Mouse (Mus musculus) stomach, postnatal 0 days (tissue): ENCODE measurements at regions not wholly inside any gene's neighbourhood (a gene's known extent, or its start where the extent isn't known, plus 50 kb on each side); places are given as distances from the start of the nearest gene placed in this dataset.
A peak's percentile ranks its signal among the peaks of the same experiment; 100 is the strongest.
"Not testable (repeated sequence)": the region's sequence is repeated elsewhere in the genome, so short reads cannot be mapped to it uniquely, and the experiment has no call there.

Experiments
- ATAC-seq: fragments of 200-750 bp; cut with Nextera tagmentation; 2 replicates; pipeline ENCODE4 v1.8.0; 2017; ENCODE audit not compliant: low FRiP score, low TSS enrichment
- DNase-seq: peaks from one replicate; pipeline ENCODE4 v3.0.0-alpha.2; 2016; ENCODE audit warnings: low spot score
- H3K27ac ChIP-seq: fragments of 300-500 bp; sonication (generic); replicated peaks from 2 replicates; pipeline ENCODE4 v1.5.1; 2014; ENCODE audit warnings: mild to moderate bottlenecking, control low read depth
- H3K27me3 ChIP-seq: fragments of 300-500 bp; sonication (generic); 2 replicates; pipeline ENCODE4 v1.6.1; 2014; ENCODE audit warnings: low read length; ENCODE audit not compliant: control insufficient read depth, insufficient read depth
- H3K36me3 ChIP-seq: fragments of 300-500 bp; sonication (generic); 2 replicates; pipeline ENCODE4 v1.6.1; 2014; ENCODE audit warnings: low read length, mixed read lengths; ENCODE audit not compliant: control insufficient read depth, insufficient read depth
- H3K4me1 ChIP-seq: fragments of 300-500 bp; sonication (generic); replicated peaks from 2 replicates; pipeline ENCODE4 v1.6.1; 2014; ENCODE audit warnings: antibody characterized with exemption; ENCODE audit not compliant: control insufficient read depth, insufficient read depth
- H3K4me2 ChIP-seq: fragments of 300-500 bp; sonication (generic); replicated peaks from 2 replicates; pipeline ENCODE4 v1.6.1; 2014; ENCODE audit warnings: low read depth, mild to moderate bottlenecking, control low read depth, moderate library complexity
- H3K4me3 ChIP-seq: fragments of 300-500 bp; sonication (generic); 2 replicates; pipeline ENCODE4 v1.5.1; 2014; ENCODE audit warnings: low read depth, low read length, control low read depth
- H3K9ac ChIP-seq: fragments of 300-500 bp; sonication (generic); 2 replicates; pipeline ENCODE4 v1.6.1; 2014; ENCODE audit warnings: mild to moderate bottlenecking, low read length, control low read depth, mixed read lengths
- H3K9me3 ChIP-seq: fragments of 300-500 bp; sonication (generic); 2 replicates; pipeline ENCODE4 v1.6.1; 2016; ENCODE audit warnings: low read length; ENCODE audit not compliant: control insufficient read depth
- CTCF ChIP-seq: IDR thresholded peaks from 2 replicates; pipeline ENCODE4 v1.5.1; 2016; ENCODE audit warnings: antibody characterized with exemption, low read depth, mild to moderate bottlenecking, moderate library complexity
- EP300 ChIP-seq: optimal IDR thresholded peaks from 2 replicates; pipeline ENCODE3; 2016; ENCODE audit warnings: antibody characterized with exemption
- WGBS: fragments of 180-500 bp; shearing (Covaris S2); extraction: QIAGEN DNeasy Blood & Tissue Kit; methylation state at CpG from one replicate; pipeline ENCODE4 v1.1.7; 2014; 5-methylcytosine and 5-hydroxymethylcytosine counted together

DNA sequence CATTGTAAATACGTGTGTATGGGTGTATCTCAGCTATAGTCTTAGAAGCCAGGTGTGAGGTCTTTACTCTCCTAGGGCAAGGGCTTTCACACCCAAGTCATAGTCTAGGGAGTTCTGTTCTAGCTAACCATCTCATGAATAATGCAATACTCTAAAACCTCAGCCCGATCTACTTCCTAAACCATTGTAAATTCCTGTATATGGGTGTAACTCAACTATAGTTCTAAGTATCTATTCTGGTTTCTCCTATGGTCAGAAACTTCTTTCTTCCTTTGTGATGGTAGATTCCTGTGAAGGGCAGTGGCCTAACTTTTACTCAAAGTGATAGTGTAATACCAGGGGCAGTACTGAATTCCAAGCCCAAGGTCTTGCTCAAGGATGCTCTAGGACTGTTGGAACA lies 58.7 kb upstream of the Srd5a3 start:
- H3K4me2 ChIP-seq = not testable (repeated sequence)

GRCm38 (mm10) chr5:76080429-76080828 lies 59.6 kb upstream of the Srd5a3 start:
- Histone ChIP-seq H3K36me3 (no peaks in the 10 kb centered on the region), H3K4me1 (no peaks in the 10 kb centered on the region), H3K4me3 (no peak overlapping the region), H3K9me3 (no peaks in the 10 kb centered on the region), H3K27me3 (no peaks in the 10 kb centered on the region), H3K9ac (no peak overlapping the region), H3K27ac (no peak overlapping the region), H3K4me2 (no peak overlapping the region)
- TF ChIP-seq CTCF (no peak), EP300 (no peak)
- DNase-seq (no peak), ATAC-seq (no peak)
- WGBS = 83% methylated on average over 8 of the region's 8 CpGs

More for the DNA sequence above, 58.7 kb upstream of the Srd5a3 start:
- H3K9ac ChIP-seq, H3K27me3 ChIP-seq, H3K27ac ChIP-seq, H3K4me3 ChIP-seq, H3K36me3 ChIP-seq, H3K4me1 ChIP-seq, H3K9me3 ChIP-seq, ATAC-seq, DNase-seq: not testable (repeated sequence)
- WGBS = 79% methylated on average over 2 of the region's 2 CpGs

- no peak overlapping the region for H3K4me2 ChIP-seq
- H3K9ac ChIP-seq = no peak overlapping the region
- TF ChIP-seq EP300 = no peak
- TF ChIP-seq CTCF = no peak
- H3K27ac ChIP-seq = no peak overlapping the region
- no peaks in the 10 kb centered on the region for H3K4me1 ChIP-seq
- 62% methylated on average over 11 of the region's 11 CpGs for WGBS
- H3K9me3 ChIP-seq = no peaks in the 10 kb centered on the region
- ATAC-seq (peak; percentile 49; the same call in 1 of the 2 replicates), DNase-seq (no peak)
- no peaks in the 10 kb centered on the region for H3K27me3 ChIP-seq
- H3K4me3 ChIP-seq = no peak overlapping the region
- no peaks in the 10 kb centered on the region for H3K36me3 ChIP-seq
Observed at GRCm38 (mm10) chr5:76079204-76080025, 60.7 kb upstream of the Srd5a3 start.

GRCm38 (mm10) chr5:76078485-76078884 lies 61.6 kb upstream of the Srd5a3 start:
- Histone ChIP-seq H3K9me3 (no peaks in the 10 kb centered on the region), H3K27me3 (no peaks in the 10 kb centered on the region), H3K9ac (no peak overlapping the region), H3K36me3 (no peaks in the 10 kb centered on the region), H3K27ac (no peak overlapping the region), H3K4me2 (no peak overlapping the region), H3K4me3 (no peak overlapping the region), H3K4me1 (no peaks in the 10 kb centered on the region)
- WGBS = 87% methylated on average over 1 of the region's 1 CpGs
- TF ChIP-seq CTCF = no peak
- no peak for TF ChIP-seq EP300
- no peak for DNase-seq
- no peak for ATAC-seq

- DNase-seq = no peak
- no peak overlapping the region for H3K4me3 ChIP-seq
- H3K27ac ChIP-seq = no peak overlapping the region
- no peaks in the 10 kb centered on the region for H3K9me3 ChIP-seq
- no peak for ATAC-seq
- H3K4me2 ChIP-seq = no peak overlapping the region
- H3K36me3 ChIP-seq = no peaks in the 10 kb centered on the region
- TF ChIP-seq EP300 (no peak), CTCF (no peak)
- no peaks in the 10 kb centered on the region for H3K4me1 ChIP-seq
- no peak overlapping the region for H3K9ac ChIP-seq
- H3K27me3 ChIP-seq = no peaks in the 10 kb centered on the region
- WGBS = 84% methylated on average over 7 of the region's 7 CpGs
Observed at GRCm38 (mm10) chr5:76076283-76076682, 63.8 kb upstream of the Srd5a3 start.

DNA sequence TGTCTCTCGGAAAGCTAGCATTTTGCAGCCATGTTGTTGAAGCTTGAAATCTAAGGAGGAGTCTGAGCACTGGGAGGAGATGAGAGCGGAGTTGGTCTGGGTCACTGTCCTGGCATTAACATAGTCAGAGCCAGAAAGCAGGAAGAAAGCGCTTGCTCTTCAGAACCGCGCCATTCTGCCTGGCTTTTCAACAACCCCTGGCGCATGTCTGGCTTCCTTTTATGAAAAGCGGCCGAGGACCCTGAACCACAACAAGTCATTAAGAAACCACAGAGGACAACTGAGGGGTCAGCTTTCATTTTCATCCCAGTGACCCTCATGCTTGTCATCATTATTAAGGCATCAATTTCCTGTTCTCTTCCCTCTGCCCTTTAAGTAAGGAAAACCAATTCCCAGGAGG lies 64.7 kb upstream of the Srd5a3 start:
- Histone ChIP-seq H3K27me3 (no peaks in the 10 kb centered on the region), H3K4me3 (no peak overlapping the region), H3K4me1 (no peaks in the 10 kb centered on the region), H3K36me3 (no peaks in the 10 kb centered on the region), H3K9me3 (no peaks in the 10 kb centered on the region), H3K27ac (no peak overlapping the region), H3K9ac (no peak overlapping the region), H3K4me2 (peak overlapping the region; percentile 36)
- DNase-seq (no peak), ATAC-seq (no peak)
- 53% methylated on average over 8 of the region's 8 CpGs for WGBS
- TF ChIP-seq EP300 (no peak), CTCF (no peak)
